Mouse (Mus musculus): ENCODE measurements around the gene Cox10. TPM values are rescaled to one million over a fixed set of nuclear protein-coding genes. Genes with fewer than 3 reads are reported as not detected.
A peak's percentile ranks its signal among the peaks of the same experiment; 100 is the strongest.

Gene Cox10
- polyA plus RNA-seq, 1 experiment: 0.88 TPM

DNA sequence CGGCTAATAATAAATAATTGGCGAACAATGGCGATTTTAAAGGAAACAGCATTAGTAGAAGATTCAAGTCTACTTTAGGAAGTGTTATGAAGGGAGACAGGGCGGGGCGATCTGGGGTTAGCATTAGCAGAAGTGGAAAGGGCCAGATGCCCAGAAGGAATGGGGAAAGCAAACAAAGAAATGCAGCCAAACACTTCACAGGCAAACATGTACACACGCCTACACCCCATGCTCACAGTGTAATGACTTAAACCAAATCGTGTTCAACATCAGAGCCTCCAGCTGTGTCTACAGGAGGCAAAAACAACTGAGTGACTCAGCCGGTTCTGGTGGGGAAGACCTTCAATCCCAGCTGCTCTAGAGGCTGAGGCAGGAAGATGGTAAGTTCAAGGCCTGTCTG, 137.1 kb downstream of the Cox10 start:
- Histone ChIP-seq H3K4me1 (ENCODE audit: control insufficient read depth) (no peaks in the 10 kb centered on the region), H3K9me3 (ENCODE audit: control insufficient read depth, low read length) (no peaks in the 10 kb centered on the region), H3K27me3 (ENCODE audit: control insufficient read depth) (no peaks in the 10 kb centered on the region), H3K36me3 (ENCODE audit: control insufficient read depth) (no peaks in the 10 kb centered on the region), H3K4me3 (replicated peaks) (no peak overlapping the region)
- no peak for TF ChIP-seq GATA1 (IDR thresholded peaks at IDR 0.05; ENCODE audit: low read length)

DNA sequence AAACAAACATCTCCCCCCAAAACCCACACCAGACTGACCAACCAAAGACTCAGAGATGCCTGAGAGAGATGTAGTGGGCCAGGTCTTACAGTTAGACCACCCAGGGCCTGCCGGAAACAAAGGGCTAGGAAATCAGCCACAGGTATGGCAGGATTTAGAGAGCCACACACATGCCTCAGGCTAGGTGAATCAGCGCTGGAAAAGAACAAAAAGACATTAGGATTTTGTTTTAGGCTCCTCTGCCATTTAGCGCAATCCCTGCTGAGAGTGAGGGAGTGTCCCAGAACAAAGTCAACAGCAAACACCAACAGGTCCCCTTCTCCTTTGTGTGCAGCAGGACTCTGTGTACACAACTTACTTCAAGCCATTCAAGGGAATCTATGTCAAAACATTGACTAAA, 142.6 kb downstream of the Cox10 start:
- no peak for TF ChIP-seq GATA1 (IDR thresholded peaks at IDR 0.05; ENCODE audit: low read length)
- no peak for TF ChIP-seq TAL1 (IDR thresholded peaks at IDR 0.05; ENCODE audit: low read length)
- Histone ChIP-seq H3K36me3 (ENCODE audit: control insufficient read depth) (no peaks in the 10 kb centered on the region), H3K27me3 (ENCODE audit: control insufficient read depth) (peaks cover 7% of the 10 kb centered on the region; the same call in 1 of the 2 replicates), H3K9me3 (ENCODE audit: control insufficient read depth, low read length) (no peaks in the 10 kb centered on the region), H3K4me1 (ENCODE audit: control insufficient read depth) (no peaks in the 10 kb centered on the region), H3K4me3 (replicated peaks) (no peak overlapping the region)

DNA sequence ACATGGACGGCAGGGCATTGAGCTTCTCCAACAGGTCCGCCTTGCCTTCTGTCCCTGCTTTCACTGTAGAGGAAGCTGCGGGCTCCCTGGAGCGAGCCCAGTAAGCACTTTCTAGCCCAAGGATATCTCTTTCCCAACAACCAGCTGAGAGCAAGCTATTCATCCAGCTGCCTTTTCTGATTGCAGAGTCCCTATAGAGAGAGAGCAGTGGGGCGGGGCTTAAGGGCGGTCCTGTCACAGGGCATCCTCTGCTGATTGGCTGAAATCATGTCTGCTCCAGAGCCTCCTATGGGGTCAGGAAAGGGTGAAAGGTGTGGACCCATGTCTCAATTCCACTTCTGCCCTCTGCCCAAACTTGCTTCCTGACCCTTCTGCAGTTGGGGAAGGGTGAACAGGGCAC, 152.4 kb downstream of the Cox10 start:
- H3K27me3 ChIP-seq (ENCODE audit: control insufficient read depth): peaks cover 50% of the 10 kb centered on the region
- TF ChIP-seq TAL1 (IDR thresholded peaks at IDR 0.05; ENCODE audit: low read length): no peak
- TF ChIP-seq GATA1 (IDR thresholded peaks at IDR 0.05; ENCODE audit: low read length): no peak
- H3K4me1 ChIP-seq (ENCODE audit: control insufficient read depth): peaks cover 2% of the 10 kb centered on the region; the same call in 1 of the 2 replicates
- no peaks in the 10 kb centered on the region; the same call in 1 of the 2 replicates for H3K9me3 ChIP-seq (ENCODE audit: control insufficient read depth, low read length)
- H3K36me3 ChIP-seq (ENCODE audit: control insufficient read depth): no peaks in the 10 kb centered on the region
- no peak overlapping the region for H3K4me3 ChIP-seq (replicated peaks)

DNA sequence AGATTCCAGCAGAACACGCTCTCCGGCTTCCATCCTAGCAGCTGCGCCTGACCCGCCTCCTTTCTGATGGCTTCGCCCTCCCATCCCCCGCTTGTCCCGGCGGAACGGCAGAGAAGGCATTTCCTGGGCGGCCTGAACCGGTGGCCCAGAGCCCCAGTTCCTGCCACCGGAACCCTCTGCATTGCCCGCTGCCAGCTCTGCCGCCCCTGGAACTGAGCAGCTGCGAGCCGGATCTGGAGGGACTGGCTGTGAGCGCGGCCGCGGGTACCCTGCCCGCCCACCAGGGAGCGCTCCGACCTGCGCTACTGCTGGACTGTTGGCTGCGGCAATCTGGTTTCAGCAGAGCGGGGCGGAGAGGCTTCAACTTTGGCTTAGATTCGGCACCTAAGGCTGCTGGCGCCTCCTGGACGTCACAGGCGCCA, 154.1 kb downstream of the Cox10 start:
- Histone ChIP-seq H3K9me3 (ENCODE audit: control insufficient read depth, low read length) (peaks cover 3% of the 10 kb centered on the region; the same call in 1 of the 2 replicates), H3K4me1 (ENCODE audit: control insufficient read depth) (peaks cover 2% of the 10 kb centered on the region; the same call in 1 of the 2 replicates), H3K36me3 (ENCODE audit: control insufficient read depth) (no peaks in the 10 kb centered on the region), H3K27me3 (ENCODE audit: control insufficient read depth) (peaks cover 67% of the 10 kb centered on the region), H3K4me3 (replicated peaks) (peak overlapping the region; percentile 14)
- TF ChIP-seq GATA1 (IDR thresholded peaks at IDR 0.05; ENCODE audit: low read length) (no peak), TAL1 (IDR thresholded peaks at IDR 0.05; ENCODE audit: low read length) (no peak)

- Histone ChIP-seq H3K4me1 (ENCODE audit: control insufficient read depth) (peaks cover 2% of the 10 kb centered on the region; the same call in 1 of the 2 replicates), H3K9me3 (ENCODE audit: control insufficient read depth, low read length) (peaks cover 3% of the 10 kb centered on the region; the same call in 1 of the 2 replicates), H3K4me3 (replicated peaks) (no peak overlapping the region), H3K36me3 (ENCODE audit: control insufficient read depth) (no peaks in the 10 kb centered on the region), H3K27me3 (ENCODE audit: control insufficient read depth) (peaks cover 75% of the 10 kb centered on the region)
- TF ChIP-seq TAL1 (IDR thresholded peaks at IDR 0.05; ENCODE audit: low read length) (no peak), GATA1 (IDR thresholded peaks at IDR 0.05; ENCODE audit: low read length) (no peak)
Measured at GRCm38 (mm10) chr11:63924286-63924930, 154.9 kb downstream of the Cox10 start.

GRCm38 (mm10) chr11:63923386-63923785, 155.9 kb downstream of the Cox10 start:
- H3K4me1 ChIP-seq (ENCODE audit: control insufficient read depth): peaks cover 2% of the 10 kb centered on the region; the same call in 1 of the 2 replicates
- no peak for TF ChIP-seq TAL1 (IDR thresholded peaks at IDR 0.05; ENCODE audit: low read length)
- TF ChIP-seq GATA1 (IDR thresholded peaks at IDR 0.05; ENCODE audit: low read length): no peak
- H3K4me3 ChIP-seq (replicated peaks): no peak overlapping the region
- H3K27me3 ChIP-seq (ENCODE audit: control insufficient read depth): peaks cover 85% of the 10 kb centered on the region
- H3K9me3 ChIP-seq (ENCODE audit: control insufficient read depth, low read length): peaks cover 3% of the 10 kb centered on the region; the same call in 1 of the 2 replicates
- H3K36me3 ChIP-seq (ENCODE audit: control insufficient read depth): no peaks in the 10 kb centered on the region

GRCm38 (mm10) chr11:63922091-63922621, 157.1 kb downstream of the Cox10 start, which contains the start of gene Hs3st3b1:
Gene Hs3st3b1 (minus strand): TSS chr11:63922290.
- Histone ChIP-seq H3K4me3 (replicated peaks) (peak within 1 kb of the TSS; percentile 58), H3K36me3 (ENCODE audit: control insufficient read depth) (no peaks in the 10 kb centered on the region), H3K4me1 (ENCODE audit: control insufficient read depth) (peaks cover 2% of the 10 kb centered on the region; the same call in 1 of the 2 replicates), H3K9me3 (ENCODE audit: control insufficient read depth, low read length) (peaks cover 3% of the 10 kb centered on the region; the same call in 1 of the 2 replicates), H3K27me3 (ENCODE audit: control insufficient read depth) (peaks cover 96% of the 10 kb centered on the region)
- TF ChIP-seq GATA1 (IDR thresholded peaks at IDR 0.05; ENCODE audit: low read length) (no peak), TAL1 (IDR thresholded peaks at IDR 0.05; ENCODE audit: low read length) (no peak)

DNA sequence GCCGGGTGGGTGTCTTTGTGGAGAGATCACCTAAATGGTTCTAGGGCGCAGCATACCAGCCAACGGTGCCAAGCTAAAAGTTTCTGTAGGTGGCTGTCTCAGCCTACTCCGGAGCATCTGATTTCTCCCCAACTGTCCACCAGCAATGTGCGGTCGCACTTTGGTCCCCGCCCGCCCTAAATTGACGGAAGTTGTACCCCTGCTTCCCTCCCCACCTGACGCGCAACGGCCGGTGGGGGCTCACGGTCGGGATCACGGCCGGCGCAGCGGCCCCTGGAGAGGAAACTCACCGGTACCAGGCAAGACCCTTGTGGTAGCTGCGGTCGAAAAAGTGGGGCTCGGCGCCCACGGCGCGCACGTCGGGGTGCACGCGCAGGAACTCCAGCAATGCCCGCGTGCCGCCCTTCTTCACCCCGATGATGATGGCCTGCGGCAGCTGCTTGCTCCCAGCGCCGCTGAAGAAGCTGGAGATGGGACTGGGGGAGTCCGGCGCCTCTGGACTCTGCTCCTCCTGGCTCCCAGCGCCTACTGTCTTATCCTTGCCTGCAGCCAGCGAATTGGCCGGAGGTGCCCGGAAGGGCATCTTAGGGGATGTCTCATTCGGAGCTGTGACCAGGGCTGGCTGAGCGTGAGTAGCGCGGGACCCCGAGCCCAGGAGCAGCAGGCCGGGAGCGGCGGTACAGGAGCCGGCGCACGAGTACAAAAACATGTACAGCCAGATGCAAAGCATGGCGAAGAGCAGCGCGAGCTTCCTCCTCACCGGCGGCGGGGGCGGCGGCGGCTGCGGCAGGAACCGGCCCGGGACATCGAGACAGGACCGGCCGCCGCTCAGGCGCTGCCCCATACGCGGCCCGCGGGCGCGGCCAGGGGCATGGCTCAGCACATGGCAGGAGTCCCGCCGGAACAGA, 158.0 kb downstream of the Cox10 start:
- Histone ChIP-seq H3K36me3 (ENCODE audit: control insufficient read depth) (no peaks in the 10 kb centered on the region), H3K4me1 (ENCODE audit: control insufficient read depth) (peaks cover 2% of the 10 kb centered on the region; the same call in 1 of the 2 replicates), H3K4me3 (replicated peaks) (peak overlapping the region; percentile 58), H3K9me3 (ENCODE audit: control insufficient read depth, low read length) (peaks cover 3% of the 10 kb centered on the region; the same call in 1 of the 2 replicates), H3K27me3 (ENCODE audit: control insufficient read depth) (peaks cover 98% of the 10 kb centered on the region)
- TF ChIP-seq GATA1 (IDR thresholded peaks at IDR 0.05; ENCODE audit: low read length) (no peak), TAL1 (IDR thresholded peaks at IDR 0.05; ENCODE audit: low read length) (no peak)
